Mouse (Mus musculus): Measurements from ENCODE around the gene Kcnk15.

Kcnk15 gene

DNA sequence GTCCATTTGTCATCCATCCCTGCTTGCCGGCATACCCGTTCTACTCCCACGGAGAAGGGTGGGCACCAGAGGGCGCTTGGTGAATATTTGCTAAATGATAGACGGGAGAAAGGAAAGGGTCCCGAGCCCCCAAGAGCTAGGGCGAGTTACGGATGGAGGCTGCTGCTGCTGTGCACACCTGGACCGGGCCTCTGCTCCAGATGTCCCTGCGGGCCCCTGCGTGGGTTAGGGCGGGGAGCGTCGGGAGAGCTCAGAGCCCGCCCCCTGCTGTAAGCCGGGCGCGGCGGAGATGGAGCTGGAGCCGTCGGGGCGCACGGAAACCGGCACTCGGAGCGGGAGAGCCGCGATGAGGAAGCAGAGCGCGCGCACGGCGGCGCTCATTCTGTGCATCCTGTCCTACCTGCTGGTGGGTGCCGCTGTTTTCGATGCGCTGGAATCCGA is at the start of gene Kcnk15:
TSS of gene Kcnk15 (plus strand) at position 191 of the 441 bp plus-strand sequence.
- in situ Hi-C loops (cut with MboI, MseI) = no loop called here

DNA sequence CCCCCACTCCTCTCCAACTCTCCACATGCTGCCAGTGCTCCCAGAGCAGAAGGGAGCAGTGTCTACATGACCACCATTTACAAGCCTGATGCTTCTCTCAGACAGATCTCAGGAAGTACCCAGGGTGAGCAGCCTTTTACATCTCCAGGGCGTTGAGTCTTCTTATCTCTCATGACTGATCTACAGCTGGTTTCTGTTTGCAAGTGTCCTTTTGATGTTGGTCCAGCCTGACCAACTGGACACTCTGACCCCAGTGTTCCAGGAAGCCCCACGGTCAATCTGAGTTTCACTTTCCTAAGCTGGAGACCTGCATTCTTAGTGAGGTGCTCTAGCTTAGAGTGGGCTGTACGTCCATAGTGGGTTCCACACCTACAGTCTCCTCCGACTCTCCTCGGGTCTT is 49.6 kb upstream of the Kcnk15 start:
- in situ Hi-C loops (cut with MboI, MseI) = no loop called here

DNA sequence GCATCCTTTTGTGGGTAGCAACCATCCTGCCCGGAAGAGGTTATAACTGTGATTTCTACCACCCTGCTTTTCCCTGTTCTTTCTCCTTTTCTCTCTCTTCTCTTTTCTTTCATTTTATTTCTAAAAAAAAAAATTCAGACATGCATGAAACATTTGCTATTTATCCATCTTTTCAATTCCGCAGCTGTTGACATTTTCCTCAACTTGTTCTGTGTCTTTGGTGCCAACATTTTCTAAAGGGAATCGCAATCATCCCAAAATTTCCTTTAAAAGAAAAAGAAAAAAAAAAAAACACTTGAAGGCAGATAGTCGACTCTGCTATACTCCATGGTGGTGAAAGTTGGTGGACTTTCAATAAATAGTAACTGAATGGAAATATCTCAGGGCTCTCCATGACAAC is 44.3 kb upstream of the Kcnk15 start:
- in situ Hi-C loops (cut with MboI, MseI) = no loop called here

DNA sequence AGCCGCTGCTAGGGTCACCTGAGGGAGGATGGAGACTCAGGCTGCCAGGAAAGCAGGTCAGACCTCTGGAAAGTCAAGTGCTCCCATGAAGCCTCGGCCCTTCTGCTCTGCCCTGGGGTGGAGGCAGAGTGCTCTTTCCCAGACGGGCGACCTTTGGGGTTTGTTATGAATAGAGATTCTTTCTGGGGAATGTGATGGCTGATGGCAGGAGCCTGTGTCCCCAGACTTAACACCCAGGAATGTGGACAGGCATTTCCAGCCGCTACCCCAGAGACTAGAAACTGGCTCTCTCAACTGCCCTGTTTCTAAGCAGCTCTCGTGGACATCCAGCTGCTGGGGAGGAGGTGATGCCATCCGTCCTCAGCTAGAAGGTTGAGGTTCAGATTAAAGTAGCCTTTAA is 43.7 kb upstream of the Kcnk15 start:
- in situ Hi-C loops (cut with MboI, MseI) = no loop called here

DNA sequence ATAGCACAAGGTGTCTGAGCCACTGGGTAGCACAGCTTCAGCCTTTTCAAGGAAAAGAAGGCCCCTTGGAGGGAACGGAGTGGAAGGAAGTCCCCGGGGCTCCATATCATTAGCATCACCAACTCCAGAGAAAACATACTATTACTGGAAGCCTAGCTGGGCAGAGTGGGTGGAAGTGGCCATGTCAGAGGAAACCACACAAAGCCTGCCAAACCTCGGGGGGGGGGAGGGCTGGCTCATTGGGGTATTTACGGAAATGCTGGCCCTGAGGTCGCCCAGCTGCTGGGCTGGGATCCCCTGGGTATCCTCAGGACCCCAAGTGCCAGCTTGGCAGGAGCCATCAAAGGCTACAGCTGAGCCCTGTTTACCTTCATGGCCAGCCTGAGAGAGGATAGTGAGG is 40.4 kb upstream of the Kcnk15 start:
- in situ Hi-C loops (cut with MboI, MseI) = no loop called here

DNA sequence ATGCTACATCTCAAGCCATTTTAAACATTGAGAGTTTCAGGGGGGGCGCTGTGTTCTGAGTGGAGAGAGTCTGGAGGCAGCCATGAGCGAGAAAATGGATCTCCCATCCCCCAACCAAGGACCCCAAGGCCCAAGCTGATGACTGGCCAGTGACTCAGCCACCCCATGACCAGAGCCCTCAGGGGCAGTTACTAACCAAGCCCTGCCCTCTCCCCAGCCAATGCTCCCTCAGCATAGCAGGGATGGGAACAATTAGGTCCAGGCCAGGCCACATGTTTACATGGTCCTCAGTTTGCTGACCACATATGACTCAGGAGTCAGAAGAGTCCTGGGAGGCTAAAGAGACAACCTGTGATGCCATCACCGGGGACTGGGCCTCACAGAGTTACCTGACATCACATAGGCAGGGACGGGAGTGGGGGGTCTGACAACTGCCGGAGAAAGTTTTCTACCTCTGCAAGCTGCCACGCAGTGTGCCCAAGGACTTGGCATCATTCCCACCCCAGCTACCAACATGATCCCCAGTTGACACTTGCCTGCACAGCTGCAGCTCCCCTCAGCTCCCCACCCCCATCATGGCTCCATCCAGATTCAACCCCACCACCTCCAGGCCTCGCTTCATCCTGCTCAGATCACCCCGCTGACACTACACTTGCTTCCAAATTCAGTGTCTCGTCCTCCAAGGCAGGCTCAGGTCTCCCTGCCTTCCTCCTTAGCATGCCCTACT is 38.5 kb upstream of the Kcnk15 start:
- in situ Hi-C loops (cut with MboI, MseI) = no loop called here

DNA sequence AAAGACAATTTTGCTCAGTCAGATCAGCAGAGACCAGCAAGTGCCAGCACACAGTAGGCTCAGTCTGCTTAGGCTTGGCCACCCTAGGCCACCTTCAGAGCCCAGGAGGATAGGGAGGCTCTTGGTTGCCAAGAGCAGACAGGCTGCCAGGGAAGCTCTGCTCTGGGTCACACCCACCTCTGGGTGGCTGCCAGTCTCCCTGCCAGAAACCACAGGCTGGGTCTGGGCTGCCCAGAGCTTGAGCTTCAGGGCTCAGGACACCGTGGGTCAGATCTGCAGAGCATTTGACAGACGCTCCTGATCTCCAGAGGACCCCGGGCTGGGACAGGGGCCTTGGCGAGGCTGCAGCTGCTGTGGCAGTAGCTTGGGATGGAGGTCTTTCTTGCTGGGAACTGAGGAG is 32.8 kb upstream of the Kcnk15 start, which contains the start of gene Ccn5:
TSS of gene Ccn5 (plus strand) at position 255 of the 400 bp plus-strand sequence.
- in situ Hi-C loops (cut with MboI, MseI) = loop anchor here in 1 of 2 experiments (5.0 kb wide), 1 partner anchor 53 kb away; no protein-coding TSS in a partner anchor

DNA sequence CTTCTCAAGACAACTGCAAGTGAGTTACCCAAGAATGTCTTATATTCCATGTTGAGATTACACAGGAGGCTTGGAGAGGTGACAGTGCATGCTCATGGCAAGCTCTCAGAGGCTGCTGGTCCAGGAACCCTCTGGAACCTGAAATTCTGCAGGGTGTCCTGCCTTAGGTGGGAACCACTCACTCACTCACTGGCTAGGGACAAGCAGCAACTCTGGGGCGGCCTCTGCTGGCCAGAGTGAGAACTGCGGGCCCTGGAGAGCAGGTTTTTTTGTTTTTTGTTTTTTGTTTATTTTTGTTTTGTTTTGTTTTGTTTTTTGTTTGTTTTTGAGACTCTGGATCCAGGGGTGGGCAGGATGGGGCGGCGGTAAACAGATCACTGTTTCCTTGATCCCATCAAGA is 30.2 kb upstream of the Kcnk15 start:
- in situ Hi-C loops (cut with MboI, MseI) = loop anchor here in 1 of 2 experiments (5.0 kb wide), 1 partner anchor 56 kb away; no protein-coding TSS in a partner anchor

DNA sequence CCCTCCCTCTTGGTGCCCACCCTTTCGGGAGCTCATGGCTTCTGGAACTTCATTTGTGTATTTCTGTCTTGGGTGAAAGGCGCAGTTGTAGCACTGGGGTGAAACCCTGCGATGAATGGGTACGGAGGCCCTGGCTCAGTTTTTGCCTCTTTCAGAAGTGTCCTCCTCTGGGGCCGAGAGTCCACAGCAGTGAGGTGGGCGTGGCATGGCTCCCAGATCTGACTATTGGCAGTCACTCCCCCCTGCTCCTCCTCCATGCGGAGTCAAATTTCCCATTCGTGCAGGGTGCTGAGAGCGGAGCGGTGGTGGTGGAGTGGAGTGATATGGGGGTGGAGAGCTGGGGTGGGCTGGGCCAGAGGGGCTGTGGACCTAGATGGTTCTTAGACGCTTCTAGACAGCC is 29.7 kb upstream of the Kcnk15 start:
- in situ Hi-C loops (cut with MboI, MseI) = loop anchor here in 1 of 2 experiments (5.0 kb wide), 1 partner anchor 56 kb away; no protein-coding TSS in a partner anchor

DNA sequence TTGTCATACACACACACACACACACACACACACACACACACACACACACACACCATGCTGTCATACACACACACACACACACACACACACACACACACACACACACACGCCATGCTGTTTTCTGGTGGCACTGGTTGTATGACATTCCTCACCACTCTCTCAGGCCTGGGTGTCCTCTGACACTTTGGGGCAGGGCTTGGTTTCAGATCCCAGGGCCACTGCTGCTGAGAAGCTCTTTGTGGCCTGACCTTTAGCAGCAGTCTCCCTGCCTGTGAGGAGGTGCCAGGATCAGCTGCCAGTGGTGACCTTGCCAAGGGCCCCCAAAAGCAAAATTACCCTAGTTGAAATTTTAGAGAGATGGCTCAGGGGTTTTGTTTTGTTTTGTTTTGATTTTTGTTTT is 27.6 kb upstream of the Kcnk15 start:
- in situ Hi-C loops (cut with MboI, MseI) = no loop called here

DNA sequence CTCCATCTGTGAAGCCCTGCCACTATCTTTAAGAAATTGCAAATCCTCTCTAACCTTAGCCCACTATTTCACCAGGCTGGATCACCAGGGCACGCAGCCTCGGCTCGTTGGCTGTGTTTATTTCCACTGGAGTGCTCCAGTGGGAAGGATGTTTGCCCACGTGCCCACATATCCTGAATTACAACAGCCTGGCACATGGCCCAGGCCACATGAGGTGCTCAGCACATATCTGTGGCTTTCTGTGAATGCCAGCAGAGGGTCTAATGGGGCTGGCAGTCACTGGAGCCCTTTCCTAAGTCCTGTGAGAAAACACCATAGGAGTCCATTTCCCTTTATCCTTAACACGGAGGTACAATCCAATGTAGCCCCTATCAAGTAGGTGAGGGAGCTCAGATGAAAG is 27.0 kb upstream of the Kcnk15 start:
- in situ Hi-C loops (cut with MboI, MseI) = no loop called here

DNA sequence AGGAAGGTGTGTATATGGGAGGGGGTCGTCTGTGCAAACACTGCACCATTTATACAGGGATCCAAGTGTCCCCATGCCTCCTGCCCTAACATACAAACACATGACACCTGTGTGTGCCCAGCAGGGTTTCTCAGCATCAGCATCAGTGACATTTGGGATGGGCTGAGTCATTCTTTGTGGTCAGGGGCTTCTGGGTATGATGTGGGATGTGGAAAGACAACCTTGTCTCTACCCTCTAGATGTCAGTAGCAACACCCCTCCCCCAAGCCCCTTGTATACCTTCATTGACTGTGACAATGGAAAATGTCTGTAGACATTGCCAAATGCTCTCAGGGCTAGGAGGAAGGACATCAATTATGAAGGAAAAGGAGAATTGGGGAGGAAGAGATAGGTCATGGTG is 22.3 kb upstream of the Kcnk15 start:
- in situ Hi-C loops (cut with MboI, MseI) = no loop called here

DNA sequence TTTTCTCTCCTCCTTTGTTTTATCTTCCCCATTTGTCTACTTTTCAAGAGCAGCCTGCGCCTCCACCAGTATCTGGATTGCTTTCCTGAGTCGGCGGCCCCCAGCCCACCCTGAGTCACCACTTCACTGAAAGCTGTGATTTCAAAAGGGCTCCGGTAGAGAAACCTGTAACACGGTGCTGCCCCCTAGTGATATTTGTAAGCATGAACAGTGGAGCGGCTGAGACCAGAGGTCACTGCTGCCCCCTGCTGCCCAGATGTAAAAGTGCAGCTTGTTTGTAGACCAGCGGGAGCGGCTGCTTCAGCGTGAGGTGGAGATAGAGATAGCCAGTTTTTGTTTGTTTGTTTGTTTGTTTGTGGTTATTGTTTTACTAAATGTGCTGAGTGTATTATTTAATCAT is 15.4 kb upstream of the Kcnk15 start:
- in situ Hi-C loops (cut with MboI, MseI) = no loop called here

DNA sequence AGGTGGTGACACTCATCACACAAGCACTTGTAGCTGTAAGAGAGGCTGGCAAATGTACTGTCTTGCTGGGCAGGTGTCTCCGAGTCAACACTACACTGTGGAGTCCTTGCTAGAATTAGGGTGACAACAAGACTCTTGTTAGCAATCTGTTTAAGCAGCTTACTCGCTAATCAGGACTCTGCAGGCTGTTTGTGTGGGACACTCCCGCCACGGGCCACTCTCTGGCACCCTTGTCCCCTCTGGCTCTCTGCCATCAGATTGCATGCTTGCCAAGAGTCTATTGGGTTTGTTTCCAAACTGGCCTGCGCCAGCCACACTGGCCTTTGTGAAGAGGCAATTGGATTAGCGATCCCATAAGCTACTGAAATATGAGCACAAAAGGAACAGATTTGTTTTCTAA is 13.9 kb upstream of the Kcnk15 start:
- in situ Hi-C loops (cut with MboI, MseI) = no loop called here

DNA sequence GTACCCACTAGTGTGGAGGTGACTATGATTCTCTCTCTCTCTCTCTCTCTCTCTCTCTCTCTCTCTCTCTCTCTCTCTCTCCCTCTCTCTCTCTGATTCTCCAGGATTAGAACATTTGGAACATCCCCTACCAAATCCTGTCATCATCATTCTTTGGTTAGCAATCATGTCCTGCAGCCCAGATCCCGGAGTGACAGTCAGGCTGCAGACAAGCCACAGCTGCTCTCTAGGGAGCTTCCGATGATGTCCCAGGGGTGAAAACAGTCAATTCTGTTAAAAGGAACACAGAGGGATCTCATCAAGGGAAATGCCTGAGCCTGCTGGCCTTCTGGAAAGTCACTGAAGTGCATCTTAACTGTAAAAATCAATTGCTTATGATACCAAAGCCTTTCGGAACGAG is 11.4 kb upstream of the Kcnk15 start:
- in situ Hi-C loops (cut with MboI, MseI) = no loop called here

DNA sequence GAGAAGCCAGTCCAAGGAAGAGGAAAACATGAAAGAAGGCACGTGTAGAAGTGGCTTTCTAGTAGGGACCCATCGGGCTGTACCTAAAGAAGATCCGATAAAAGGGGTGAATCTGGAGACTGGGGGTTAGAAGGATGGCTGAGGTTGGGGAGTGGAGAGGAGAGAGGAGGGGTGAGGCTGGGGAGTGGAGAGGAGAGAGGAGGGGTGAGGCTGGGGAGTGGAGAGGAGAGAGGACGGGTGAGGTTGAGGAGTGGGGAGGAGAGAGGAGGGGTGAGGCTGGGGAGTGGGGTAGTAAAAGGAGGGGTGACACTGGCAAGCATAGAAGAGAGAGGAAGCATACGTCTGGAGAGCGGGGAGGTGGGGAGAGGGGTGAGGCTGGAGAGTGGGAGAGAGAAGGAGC is 3.8 kb downstream of the Kcnk15 start:
- in situ Hi-C loops (cut with MboI, MseI) = no loop called here

DNA sequence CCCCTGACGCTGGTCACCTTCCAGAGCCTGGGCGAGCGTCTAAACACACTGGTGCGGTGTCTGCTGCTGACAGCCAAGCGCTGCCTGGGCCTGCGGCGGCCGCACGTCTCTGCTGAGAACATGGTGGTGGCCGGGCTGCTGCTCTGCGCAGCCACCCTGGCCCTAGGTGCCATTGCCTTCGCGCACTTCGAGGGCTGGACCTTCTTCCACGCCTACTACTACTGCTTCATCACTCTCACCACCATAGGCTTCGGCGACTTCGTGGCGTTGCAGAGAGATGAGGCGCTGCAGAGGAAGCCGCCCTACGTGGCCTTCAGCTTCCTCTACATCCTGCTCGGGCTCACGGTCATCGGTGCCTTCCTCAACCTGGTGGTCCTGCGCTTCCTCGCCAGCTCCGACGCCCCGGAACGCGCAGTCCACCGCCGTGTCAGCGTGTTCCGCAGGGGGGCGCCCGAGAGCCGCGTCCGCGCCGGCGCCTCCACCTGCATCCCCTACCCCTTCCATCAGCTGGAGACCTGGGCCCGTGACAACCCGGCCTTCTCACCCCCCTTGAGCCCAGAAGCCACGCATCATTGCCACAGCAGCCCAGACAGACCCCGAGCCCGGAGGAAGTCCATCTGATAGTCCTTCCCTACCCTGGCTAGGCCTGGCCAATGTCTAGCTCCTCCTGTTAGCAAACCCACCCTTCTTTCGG is 5.0 kb downstream of the Kcnk15 start:
- in situ Hi-C loops (cut with MboI, MseI) = no loop called here

DNA sequence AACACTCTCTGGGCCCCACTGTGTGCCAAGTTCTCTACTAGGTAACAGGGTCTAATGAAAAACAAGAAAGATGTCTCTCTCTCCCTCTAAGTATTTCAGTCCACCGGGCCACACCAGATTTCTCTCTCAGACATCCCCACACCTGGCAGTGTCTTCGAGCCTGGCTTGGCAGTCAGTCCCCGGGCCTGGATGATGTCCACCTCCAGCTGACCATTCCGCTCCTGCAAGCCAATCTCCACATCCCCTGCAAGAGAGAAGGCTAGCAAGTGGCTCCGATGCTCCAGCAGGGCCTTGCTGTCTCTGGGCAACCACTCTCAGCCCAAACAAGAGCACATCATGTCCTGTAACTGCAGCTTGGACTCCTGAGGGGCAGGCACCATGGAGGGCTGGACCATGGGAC is 11.9 kb downstream of the Kcnk15 start:
- in situ Hi-C loops (cut with MboI, MseI) = no loop called here

DNA sequence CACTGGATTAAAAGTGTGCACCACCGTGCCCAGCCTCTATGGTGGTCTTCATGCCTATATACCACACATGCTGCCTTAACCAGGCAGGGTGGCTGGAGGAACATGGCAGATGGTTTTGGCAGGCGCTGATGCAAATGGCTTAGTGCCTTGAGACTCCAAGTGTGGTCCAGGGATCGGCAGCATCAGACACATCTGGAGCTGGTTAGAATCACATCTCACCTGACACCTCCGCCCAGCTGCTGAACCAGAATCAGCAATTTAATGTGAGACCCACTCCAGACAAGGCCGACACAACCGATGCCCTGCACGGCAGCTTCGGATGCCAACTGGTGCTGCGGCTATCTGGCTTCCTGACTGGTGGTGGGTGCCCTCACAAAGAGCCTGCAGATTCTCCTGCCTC is 12.6 kb downstream of the Kcnk15 start:
- in situ Hi-C loops (cut with MboI, MseI) = no loop called here

DNA sequence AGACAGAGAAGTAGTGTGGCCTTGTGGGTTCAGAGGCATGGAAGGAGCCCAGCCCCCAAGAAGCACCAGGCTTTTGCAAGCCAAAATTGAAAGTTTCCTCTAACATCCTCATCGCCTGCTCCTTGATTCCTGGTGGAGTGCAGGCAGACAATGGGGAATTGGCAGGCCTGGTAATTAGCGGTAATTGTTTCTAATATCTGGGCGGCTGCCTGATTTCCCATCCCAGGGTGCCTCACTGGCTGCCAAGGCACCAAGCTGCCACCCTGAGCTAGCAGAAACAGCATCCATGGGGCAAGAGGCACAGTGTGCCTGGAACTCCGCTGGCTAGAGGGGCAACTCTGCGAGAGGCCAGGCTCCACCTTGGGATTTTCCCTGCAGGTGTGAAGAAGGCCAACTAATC is 16.3 kb downstream of the Kcnk15 start:
- in situ Hi-C loops (cut with MboI, MseI) = loop anchor here in 1 of 2 experiments (5.0 kb wide), 1 partner anchor 98 kb away; no protein-coding TSS in a partner anchor

DNA sequence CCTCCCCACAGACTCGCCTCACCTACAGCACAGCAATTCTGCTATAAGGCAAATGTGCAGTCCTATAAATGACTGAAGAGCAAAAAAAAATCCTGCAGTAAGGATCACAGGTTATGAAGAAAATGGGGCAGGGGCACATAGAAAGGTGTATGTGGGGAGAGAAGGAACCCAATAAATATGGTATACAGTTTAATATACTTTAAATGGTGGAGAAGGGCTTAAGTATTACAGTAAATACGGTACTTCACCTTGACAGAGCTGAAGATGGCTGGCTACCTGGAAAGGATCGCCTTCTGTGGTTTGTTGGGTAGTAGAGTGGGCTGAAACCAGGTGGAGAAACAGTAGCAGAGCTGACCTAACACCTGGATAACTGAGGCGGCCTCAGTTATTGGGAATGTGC is 17.8 kb downstream of the Kcnk15 start:
- in situ Hi-C loops (cut with MboI, MseI) = loop anchor here in 1 of 2 experiments (5.0 kb wide), 1 partner anchor 96 kb away; no protein-coding TSS in a partner anchor

DNA sequence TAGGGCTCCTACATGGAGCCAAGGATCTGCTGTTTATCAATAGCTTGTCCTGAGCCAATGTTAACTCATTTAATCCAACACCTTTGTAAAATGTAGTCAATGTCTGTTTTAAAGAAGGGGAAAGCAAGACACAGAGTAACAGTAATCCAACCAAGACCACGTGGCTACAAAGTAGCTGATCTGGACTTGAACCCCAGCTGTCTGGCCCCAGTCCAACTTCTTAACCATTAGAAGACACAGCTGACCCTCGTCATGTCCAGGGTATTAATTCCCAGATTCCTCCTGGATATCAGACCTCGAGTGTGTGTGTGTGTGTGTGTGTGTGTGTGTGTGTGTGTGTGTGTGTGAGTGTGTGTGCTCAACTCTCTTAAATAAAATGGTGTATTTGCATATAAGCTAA is 18.5 kb downstream of the Kcnk15 start:
- in situ Hi-C loops (cut with MboI, MseI) = loop anchor here in 1 of 2 experiments (5.0 kb wide), 1 partner anchor 95 kb away; no protein-coding TSS in a partner anchor

DNA sequence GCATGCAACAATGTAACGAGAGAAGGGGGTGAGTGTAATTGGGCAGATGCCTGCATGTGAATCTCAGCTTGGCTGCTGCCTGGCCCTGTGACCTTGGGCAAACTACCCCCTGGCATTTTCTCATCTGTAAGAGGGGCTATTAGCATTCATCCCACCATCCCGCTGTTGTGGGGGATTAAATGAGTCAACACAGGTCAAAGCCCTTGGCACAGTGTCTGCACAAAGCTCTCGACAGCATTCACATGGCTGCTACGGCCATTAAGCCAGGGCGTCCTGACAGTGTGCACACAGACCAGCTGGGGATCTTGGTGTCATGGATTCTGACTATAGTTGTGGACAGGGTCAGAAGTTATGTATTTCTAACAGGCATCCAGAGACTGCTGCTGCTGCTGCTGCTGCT is 21.4 kb downstream of the Kcnk15 start:
- in situ Hi-C loops (cut with MboI, MseI) = loop anchor here in 1 of 2 experiments (5.0 kb wide), 1 partner anchor 92 kb away; no protein-coding TSS in a partner anchor

Measured in T-helper 17 cell (primary cell).